Mouse (Mus musculus): ENCODE data around the gene Btbd35f9. TPM values are rescaled to one million over a fixed set of nuclear protein-coding genes. Genes with fewer than 3 reads are reported as not detected.
"Not testable (repeated sequence)": the region's sequence is repeated elsewhere in the genome, so short reads cannot be mapped to it uniquely, and the experiment has no call there.

The Btbd35f9 gene
- polyA plus RNA-seq (2014; fragmentation: Nextera tagmentation; extraction: Ambion mirVana), result not detected in 2 replicates

GRCm38 (mm10) chrX:34161399-34161798, at the start of gene Btbd35f9:
Btbd35f9 (minus strand) TSS chrX:34161499.
- ATAC-seq (ENCODE audit: insufficient read depth, low FRiP score, low TSS enrichment); H3K4me1 ChIP-seq (ENCODE audit: control insufficient read depth, insufficient read depth, low read length); H3K4me2 ChIP-seq (ENCODE audit: low read depth); H3K36me3 ChIP-seq (ENCODE audit: control insufficient read depth, insufficient read depth, low read length); H3K27me3 ChIP-seq (ENCODE audit: control insufficient read depth, insufficient read depth, low read length); H3K9me3 ChIP-seq (ENCODE audit: control insufficient read depth, low read length); H3K4me3 ChIP-seq (ENCODE audit: low read depth, low read length); DNase-seq (ENCODE audit: low spot score); H3K9ac ChIP-seq (ENCODE audit: low read length); H3K27ac ChIP-seq (ENCODE audit: low read depth, low read length): not testable (repeated sequence)
- no CpG with 5 or more reads among the region's 5 CpGs for WGBS

Other genes starting within 250 kb of the Btbd35f9 start
- gene Btbd35f6, start 205.0 kb downstream of the Btbd35f9 start, polyA plus RNA-seq (2014; fragmentation: Nextera tagmentation; extraction: Ambion mirVana), result not detected in 2 replicates
- gene Gm21870, start 174.7 kb downstream of the Btbd35f9 start, polyA plus RNA-seq (2014; fragmentation: Nextera tagmentation; extraction: Ambion mirVana), result not detected in 2 replicates
- not detected in 2 replicates for gene Spin2g, start 77.2 kb upstream of the Btbd35f9 start, polyA plus RNA-seq (2014; fragmentation: Nextera tagmentation; extraction: Ambion mirVana)

All from neural tube, embryonic 11.5 days (tissue).